Mouse (Mus musculus): Measurements from ENCODE around the gene Coa6.

GRCm38 (mm10) chr8:126420834-126421233, 1.5 kb upstream of the Coa6 start:
- TF ChIP-seq CTCF (IDR thresholded peaks at IDR 0.05; ENCODE audit: control insufficient read depth, insufficient read depth, low read length) (no peak), POLR2A (IDR thresholded peaks at IDR 0.05; ENCODE audit: borderline replicate concordance, control insufficient read depth, low read depth, low read length) (no peak)
